Mouse (Mus musculus) kidney, postnatal 4 days (tissue): ENCODE measurements around the gene Erich4.
"Not testable (repeated sequence)": the region's sequence is repeated elsewhere in the genome, so short reads cannot be mapped to it uniquely, and the experiment has no call there.

ENCODE experiments used
- DNase-seq, 2 experiments: peaks; one replicate each; pipeline ENCODE4 v3.0.0; 2021; ENCODE audit warnings: mixed read lengths in 2 of 2

Gene Erich4

DNA sequence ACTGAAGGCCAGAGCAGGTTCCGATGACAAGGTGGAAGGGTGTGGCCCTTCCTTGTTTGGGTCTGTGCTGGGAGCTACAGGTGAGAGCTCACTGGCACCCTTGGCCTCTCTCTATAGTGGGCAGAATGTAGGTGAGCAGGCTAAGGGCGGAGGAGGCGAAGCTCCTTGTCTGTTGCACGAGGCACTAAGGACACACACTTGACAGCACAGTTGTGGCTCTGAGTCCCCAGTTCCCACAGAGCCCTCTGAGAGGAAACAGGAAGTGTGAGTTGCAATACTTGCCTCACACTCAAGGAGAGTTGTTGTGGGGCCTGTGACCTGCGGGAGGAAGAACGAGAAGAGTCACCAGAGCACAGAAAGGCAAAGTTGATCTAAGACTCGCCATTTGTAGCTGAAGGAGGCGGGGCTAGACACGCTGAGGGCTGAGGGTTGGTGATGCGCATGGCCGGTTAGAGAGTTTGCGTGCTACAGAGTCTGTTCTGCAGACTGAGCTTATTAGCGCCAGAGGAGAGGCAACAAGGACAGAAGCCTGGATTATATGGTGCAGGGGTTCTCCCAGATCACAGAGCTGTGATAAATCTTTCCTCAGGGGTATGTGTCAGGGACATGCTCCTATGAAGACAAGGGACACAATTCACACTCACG lies 38.8 kb downstream of the Erich4 start:
- peak; percentile 37 to 58 for DNase-seq

- peak in 1 of 2 experiments; percentile 5 for DNase-seq
Measured at GRCm38 (mm10) chr7:25576308-25576707, 39.4 kb downstream of the Erich4 start.

DNA sequence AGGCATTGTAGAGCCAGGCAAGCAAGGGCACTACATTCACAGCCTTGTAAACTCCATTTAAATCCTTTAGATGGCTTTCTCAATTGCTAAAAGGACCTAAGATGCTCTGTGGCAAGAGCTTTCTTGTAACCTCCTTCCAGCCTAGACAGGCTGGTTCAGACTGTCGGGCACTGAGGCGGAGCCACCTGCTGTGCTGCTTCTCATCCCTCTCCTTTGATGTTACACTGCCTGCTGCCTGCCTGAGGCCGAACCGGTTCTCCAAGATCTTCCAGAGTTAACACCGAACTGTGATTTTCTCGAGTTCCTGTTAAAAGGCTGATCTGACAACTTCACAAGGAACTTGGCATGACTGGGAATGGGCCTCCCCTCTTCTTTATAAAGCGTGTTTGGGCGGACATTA lies 39.8 kb downstream of the Erich4 start:
- peak in 1 of 2 experiments; percentile 30 for DNase-seq

DNA sequence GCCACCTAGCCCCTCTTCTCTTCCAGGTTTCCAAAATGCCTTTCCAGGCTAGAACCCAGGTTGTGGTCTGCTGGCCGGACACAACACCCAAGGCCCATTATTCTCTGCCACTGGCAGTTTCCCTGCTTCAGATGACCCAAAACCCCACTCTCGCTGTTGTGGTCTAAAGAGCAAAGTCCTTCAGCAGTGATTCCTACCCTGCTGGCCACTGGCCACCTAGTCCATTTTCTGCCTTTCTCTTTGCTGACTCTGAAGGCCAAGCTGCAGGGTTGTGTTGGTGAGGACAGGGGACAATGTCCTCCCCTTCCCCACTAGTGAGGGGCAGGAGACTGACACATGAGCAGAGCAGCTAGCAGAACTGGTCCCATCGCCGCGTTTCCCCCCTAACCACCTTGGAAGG lies 40.6 kb downstream of the Erich4 start:
- DNase-seq, result peak; percentile 8 to 36

DNA sequence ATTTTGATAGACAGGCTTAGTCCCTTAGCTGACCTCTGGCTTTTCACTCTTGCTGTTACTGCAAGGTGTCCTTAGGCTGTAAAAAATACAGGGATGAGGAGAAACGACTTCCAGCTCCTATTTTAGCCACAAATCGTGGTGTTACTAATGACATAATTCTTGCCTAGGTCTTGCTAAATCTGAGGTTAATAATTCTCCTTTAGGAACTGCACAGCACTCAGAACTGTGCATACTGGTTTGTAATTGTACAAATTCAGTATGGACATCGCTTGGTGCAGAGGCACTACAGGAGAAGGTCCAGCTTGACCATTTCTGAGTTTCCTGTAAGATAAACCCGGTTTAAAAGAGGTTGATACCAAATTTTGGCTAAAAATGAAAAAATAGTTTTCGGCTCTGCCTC lies 41.9 kb downstream of the Erich4 start:
- not testable (repeated sequence) for DNase-seq

DNA sequence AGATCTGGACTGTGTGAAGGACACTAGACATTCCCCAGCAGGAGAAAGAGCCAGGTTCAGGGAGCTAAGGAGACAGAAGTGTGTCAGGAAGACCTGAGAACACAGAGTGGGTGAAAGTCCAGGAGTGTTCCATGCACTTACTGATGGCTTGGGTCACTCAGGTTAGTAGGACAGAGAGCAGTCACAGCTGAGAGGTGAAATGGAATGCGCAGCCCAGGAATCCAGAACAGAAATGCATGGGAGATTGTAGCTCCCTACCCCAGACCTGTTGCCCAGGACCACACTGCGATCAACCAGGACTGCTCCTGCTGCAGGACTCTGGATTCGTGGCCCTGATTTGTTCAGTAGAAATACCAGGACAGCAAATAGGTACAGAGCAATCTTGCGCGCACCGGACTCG lies 47.0 kb downstream of the Erich4 start:
- DNase-seq, result peak in 1 of 2 experiments; percentile 8
